Mouse (Mus musculus): ENCODE results near the gene Akap9.

Gene Akap9

DNA sequence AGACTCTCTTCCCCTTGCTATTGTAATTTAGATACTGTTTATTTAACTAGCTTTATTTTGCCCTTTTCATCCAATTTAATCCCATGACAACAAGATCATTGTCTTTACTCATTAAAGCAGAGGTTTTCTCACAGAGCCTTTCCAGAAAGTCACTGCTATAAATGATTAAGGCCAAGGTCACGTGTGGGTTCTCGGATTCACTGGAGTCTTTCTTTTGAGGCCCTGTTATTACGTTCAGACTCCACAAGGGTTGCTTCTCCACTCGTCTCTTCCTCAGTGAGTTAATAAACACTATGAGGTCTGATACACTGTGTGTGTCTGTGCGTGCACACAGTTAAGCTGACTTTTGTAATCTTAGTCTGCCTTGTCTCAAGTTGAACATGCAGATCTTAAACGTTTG, 47.0 kb downstream of the Akap9 start:
- Histone ChIP-seq H3K4me1 (replicated peaks; ENCODE audit: low read depth, low read length) (no peaks in the 10 kb centered on the region), H3K36me3 (ENCODE audit: insufficient read depth, low read length) (peaks cover 55% of the 10 kb centered on the region), H3K27me3 (ENCODE audit: insufficient read depth, low read length) (no peaks in the 10 kb centered on the region), H3K9me3 (ENCODE audit: low read length) (no peaks in the 10 kb centered on the region), H3K4me3 (replicated peaks; ENCODE audit: low read length) (no peak overlapping the region)
- TF ChIP-seq CTCF (conservative IDR thresholded peaks at IDR 0.05; ENCODE audit: low read length) (no peak), NANOG (IDR thresholded peaks at IDR 0.05; ENCODE audit: borderline replicate concordance, low read length) (no peak), POU5F1 (IDR thresholded peaks at IDR 0.05; ENCODE audit: borderline replicate concordance, low read length) (no peak)

DNA sequence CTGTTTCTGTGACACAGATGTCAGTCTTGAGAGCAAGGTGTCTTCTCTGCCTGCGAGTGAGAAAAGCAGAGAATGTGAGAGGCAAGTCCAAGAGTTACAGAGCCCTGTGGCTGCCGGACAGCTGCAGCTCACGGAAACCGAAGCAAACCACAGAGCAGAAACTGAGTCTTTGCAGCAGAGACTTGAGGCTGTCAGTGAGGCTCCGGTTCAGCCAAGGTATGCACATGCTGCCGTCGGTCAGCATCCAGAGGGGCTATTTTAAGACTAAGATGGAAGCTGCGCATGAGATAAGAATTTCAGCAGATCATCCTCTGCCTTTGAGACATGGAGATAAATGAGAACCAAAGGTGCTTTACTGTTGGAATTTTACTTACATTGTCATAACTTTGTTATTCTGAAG, 48.3 kb downstream of the Akap9 start:
- H3K36me3 ChIP-seq (ENCODE audit: insufficient read depth, low read length): peaks cover 45% of the 10 kb centered on the region
- TF ChIP-seq POU5F1 (IDR thresholded peaks at IDR 0.05; ENCODE audit: borderline replicate concordance, low read length): no peak
- TF ChIP-seq CTCF (conservative IDR thresholded peaks at IDR 0.05; ENCODE audit: low read length): no peak
- TF ChIP-seq NANOG (IDR thresholded peaks at IDR 0.05; ENCODE audit: borderline replicate concordance, low read length): no peak
- no peaks in the 10 kb centered on the region for H3K4me1 ChIP-seq (replicated peaks; ENCODE audit: low read depth, low read length)

DNA sequence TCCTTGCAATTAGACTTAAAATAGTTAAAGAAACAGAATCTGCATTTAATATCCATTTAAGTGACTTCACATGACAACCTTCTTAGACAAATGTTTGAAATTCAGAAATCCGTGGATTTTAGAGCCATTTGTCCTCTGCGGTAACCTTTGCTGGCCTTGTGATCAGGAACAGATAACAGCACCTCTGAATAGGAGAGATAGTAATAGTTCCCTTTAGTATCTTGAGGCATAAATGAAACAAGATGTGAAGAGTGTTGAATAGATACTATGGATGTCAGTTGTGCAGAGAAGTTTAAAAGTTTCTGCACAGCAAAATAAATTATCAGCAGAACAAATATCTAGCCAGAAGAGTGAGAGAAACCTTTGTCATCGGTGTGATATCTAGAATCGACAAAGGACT, 50.0 kb downstream of the Akap9 start:
- Histone ChIP-seq H3K27me3 (ENCODE audit: insufficient read depth, low read length) (no peaks in the 10 kb centered on the region), H3K9me3 (ENCODE audit: low read length) (no peaks in the 10 kb centered on the region), H3K36me3 (ENCODE audit: insufficient read depth, low read length) (peaks cover 44% of the 10 kb centered on the region), H3K4me3 (replicated peaks; ENCODE audit: low read length) (no peak overlapping the region), H3K4me1 (replicated peaks; ENCODE audit: low read depth, low read length) (no peaks in the 10 kb centered on the region)
- TF ChIP-seq NANOG (IDR thresholded peaks at IDR 0.05; ENCODE audit: borderline replicate concordance, low read length): no peak
- no peak for TF ChIP-seq CTCF (conservative IDR thresholded peaks at IDR 0.05; ENCODE audit: low read length)
- no peak for TF ChIP-seq POU5F1 (IDR thresholded peaks at IDR 0.05; ENCODE audit: borderline replicate concordance, low read length)

More for the DNA sequence above, 48.3 kb downstream of the Akap9 start:
- H3K4me3 ChIP-seq (replicated peaks; ENCODE audit: low read length): no peak overlapping the region
- H3K27me3 ChIP-seq (ENCODE audit: insufficient read depth, low read length): no peaks in the 10 kb centered on the region
- no peaks in the 10 kb centered on the region for H3K9me3 ChIP-seq (ENCODE audit: low read length)

DNA sequence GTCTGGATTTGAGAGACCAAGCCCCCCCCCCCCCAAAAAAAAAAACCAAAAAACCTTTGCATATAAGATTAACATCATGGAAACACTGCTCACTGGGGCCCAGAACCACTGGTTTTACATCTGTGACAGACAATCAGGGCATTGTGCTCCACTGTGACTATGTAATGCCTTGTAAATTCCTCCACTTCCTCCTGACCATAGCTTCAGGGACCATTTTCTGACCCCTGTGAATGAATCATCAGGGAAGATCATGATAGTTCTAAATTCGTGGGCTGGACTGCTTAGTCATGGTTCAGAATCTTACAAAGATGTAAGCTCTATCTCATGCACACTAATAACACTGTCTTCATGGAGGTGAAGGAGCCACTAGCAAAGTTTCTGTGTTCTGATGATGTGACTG, 61.8 kb downstream of the Akap9 start:
- Histone ChIP-seq H3K36me3 (ENCODE audit: insufficient read depth, low read length) (peaks cover 24% of the 10 kb centered on the region), H3K4me3 (replicated peaks; ENCODE audit: low read length) (no peak overlapping the region), H3K9me3 (ENCODE audit: low read length) (no peaks in the 10 kb centered on the region), H3K27me3 (ENCODE audit: insufficient read depth, low read length) (no peaks in the 10 kb centered on the region), H3K4me1 (replicated peaks; ENCODE audit: low read depth, low read length) (no peaks in the 10 kb centered on the region)
- TF ChIP-seq POU5F1 (IDR thresholded peaks at IDR 0.05; ENCODE audit: borderline replicate concordance, low read length) (no peak), CTCF (conservative IDR thresholded peaks at IDR 0.05; ENCODE audit: low read length) (no peak), NANOG (IDR thresholded peaks at IDR 0.05; ENCODE audit: borderline replicate concordance, low read length) (no peak)

DNA sequence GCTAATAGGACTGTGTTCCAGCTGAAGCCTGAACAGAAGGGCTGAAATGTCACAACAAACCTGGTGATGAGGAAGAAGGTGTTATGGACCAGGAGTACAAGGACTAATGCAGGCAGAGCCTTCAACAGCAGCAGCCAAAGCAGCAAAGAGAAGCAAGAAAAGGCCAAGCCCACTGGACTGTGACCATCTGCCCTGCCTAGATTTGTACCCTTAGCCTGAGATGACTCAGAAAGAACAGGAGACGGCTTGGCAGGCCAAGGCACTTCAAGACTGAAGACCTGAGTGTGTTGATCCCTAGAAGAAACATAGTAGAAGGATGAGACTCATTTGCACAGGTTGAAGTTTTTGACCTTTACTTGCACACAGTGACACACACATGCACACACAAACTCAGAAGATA, 62.6 kb downstream of the Akap9 start:
- H3K27me3 ChIP-seq (ENCODE audit: insufficient read depth, low read length): no peaks in the 10 kb centered on the region
- no peak overlapping the region for H3K4me3 ChIP-seq (replicated peaks; ENCODE audit: low read length)
- TF ChIP-seq CTCF (conservative IDR thresholded peaks at IDR 0.05; ENCODE audit: low read length) (no peak), POU5F1 (IDR thresholded peaks at IDR 0.05; ENCODE audit: borderline replicate concordance, low read length) (no peak), NANOG (IDR thresholded peaks at IDR 0.05; ENCODE audit: borderline replicate concordance, low read length) (no peak)
- H3K36me3 ChIP-seq (ENCODE audit: insufficient read depth, low read length): peaks cover 24% of the 10 kb centered on the region
- H3K9me3 ChIP-seq (ENCODE audit: low read length): no peaks in the 10 kb centered on the region
- H3K4me1 ChIP-seq (replicated peaks; ENCODE audit: low read depth, low read length): no peaks in the 10 kb centered on the region

DNA sequence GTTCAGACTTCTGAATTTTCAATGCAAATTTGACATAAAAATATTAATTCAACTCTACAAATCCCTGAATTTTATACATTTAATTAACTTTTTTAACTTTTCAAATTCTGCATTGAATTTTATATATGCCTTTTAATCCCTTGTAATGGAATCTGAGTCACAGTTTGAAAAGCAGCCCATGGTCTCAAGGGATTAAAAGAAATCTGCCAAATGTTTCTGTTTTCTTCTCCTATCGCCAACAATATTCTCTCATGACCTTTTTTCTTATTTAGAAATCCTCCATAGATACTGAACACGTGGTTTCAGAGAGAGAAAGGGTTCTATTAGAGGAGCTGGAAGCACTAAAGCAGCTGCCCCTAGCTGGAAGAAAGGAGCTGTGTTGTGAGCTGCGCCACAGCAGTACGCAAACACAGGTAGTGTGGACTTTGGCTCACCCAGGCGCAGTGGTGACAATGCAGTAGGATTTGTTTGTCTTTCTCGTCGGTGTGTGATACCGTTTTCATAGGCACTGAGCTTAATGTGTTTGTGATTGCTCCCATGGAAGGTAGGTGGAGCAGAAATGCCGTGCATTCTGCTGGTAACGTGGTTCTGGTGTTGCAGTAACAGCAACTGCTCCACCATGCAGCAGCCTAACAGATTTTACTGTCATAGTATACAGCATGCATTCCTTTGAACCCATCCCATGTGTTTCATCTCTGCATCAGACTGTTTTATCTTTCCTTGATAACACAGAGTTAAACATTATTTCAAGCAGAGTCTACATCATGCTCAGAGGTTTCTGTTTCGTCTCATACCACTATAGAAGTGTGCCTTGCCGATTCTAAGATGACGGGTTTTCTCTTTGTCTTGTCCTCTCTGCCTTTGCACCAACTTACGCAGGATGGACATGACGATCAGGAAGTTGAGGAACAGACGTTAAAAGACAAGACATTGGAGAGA, 76.9 kb downstream of the Akap9 start:
- Histone ChIP-seq H3K9me3 (ENCODE audit: low read length) (no peaks in the 10 kb centered on the region), H3K4me1 (replicated peaks; ENCODE audit: low read depth, low read length) (peaks cover 11% of the 10 kb centered on the region), H3K27me3 (ENCODE audit: insufficient read depth, low read length) (no peaks in the 10 kb centered on the region), H3K4me3 (replicated peaks; ENCODE audit: low read length) (no peak overlapping the region), H3K36me3 (ENCODE audit: insufficient read depth, low read length) (peaks cover 13% of the 10 kb centered on the region)
- TF ChIP-seq NANOG (IDR thresholded peaks at IDR 0.05; ENCODE audit: borderline replicate concordance, low read length) (no peak), CTCF (conservative IDR thresholded peaks at IDR 0.05; ENCODE audit: low read length) (no peak), POU5F1 (IDR thresholded peaks at IDR 0.05; ENCODE audit: borderline replicate concordance, low read length) (no peak)

DNA sequence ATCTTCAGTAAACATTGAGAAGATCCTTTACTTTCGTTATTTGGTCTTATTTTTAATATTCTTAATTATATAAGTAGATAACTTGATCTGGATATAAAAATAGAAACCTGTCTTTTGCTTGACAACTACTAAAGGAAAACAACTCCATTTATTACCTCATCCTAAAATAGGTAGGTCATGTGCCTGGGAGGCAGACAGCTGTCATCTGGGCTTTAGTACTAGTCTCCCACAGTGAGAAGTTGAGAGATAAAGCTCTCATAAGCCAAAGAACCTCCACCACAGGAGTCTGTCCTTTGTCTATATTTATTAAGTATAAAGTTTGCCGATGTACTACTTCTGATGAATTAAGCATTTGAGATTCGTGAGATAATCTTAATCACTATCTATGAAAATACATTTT, 78.8 kb downstream of the Akap9 start:
- H3K4me3 ChIP-seq (replicated peaks; ENCODE audit: low read length): no peak overlapping the region
- H3K4me1 ChIP-seq (replicated peaks; ENCODE audit: low read depth, low read length): peaks cover 16% of the 10 kb centered on the region
- no peaks in the 10 kb centered on the region for H3K27me3 ChIP-seq (ENCODE audit: insufficient read depth, low read length)
- no peaks in the 10 kb centered on the region for H3K9me3 ChIP-seq (ENCODE audit: low read length)
- TF ChIP-seq CTCF (conservative IDR thresholded peaks at IDR 0.05; ENCODE audit: low read length) (no peak), POU5F1 (IDR thresholded peaks at IDR 0.05; ENCODE audit: borderline replicate concordance, low read length) (no peak), NANOG (IDR thresholded peaks at IDR 0.05; ENCODE audit: borderline replicate concordance, low read length) (no peak)
- peaks cover 22% of the 10 kb centered on the region for H3K36me3 ChIP-seq (ENCODE audit: insufficient read depth, low read length)

DNA sequence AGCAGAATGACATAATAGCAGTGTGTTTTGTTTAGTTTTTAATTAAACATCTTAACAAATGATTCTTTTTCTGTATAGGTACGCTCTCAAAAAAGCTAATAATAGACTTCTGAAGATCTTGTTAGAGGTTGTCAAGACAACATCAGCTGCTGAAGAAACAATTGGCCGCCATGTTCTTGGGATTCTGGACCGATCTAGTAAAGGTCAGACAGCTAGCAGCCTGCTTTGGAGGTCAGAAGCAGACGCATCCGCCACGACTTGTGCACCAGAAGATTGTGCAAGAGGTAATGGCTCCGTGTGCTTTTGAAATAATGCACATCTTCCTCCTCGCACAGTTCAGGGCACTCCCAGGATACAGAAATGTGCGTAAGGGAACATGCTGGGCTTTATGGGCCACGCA, 80.4 kb downstream of the Akap9 start:
- H3K36me3 ChIP-seq (ENCODE audit: insufficient read depth, low read length): peaks cover 27% of the 10 kb centered on the region
- no peaks in the 10 kb centered on the region for H3K27me3 ChIP-seq (ENCODE audit: insufficient read depth, low read length)
- H3K4me1 ChIP-seq (replicated peaks; ENCODE audit: low read depth, low read length): peaks cover 16% of the 10 kb centered on the region
- TF ChIP-seq CTCF (conservative IDR thresholded peaks at IDR 0.05; ENCODE audit: low read length) (no peak), NANOG (IDR thresholded peaks at IDR 0.05; ENCODE audit: borderline replicate concordance, low read length) (no peak), POU5F1 (IDR thresholded peaks at IDR 0.05; ENCODE audit: borderline replicate concordance, low read length) (no peak)
- peak overlapping the region; percentile 41; the same call in 1 of the 2 replicates for H3K4me3 ChIP-seq (replicated peaks; ENCODE audit: low read length)
- no peaks in the 10 kb centered on the region for H3K9me3 ChIP-seq (ENCODE audit: low read length)

All from E14TG2a.4 (cell line).